Mouse (Mus musculus) gastrocnemius, adult 2 months (tissue): ENCODE data around the gene Dhx15. TPM values are rescaled to one million over a fixed set of nuclear protein-coding genes. Genes with fewer than 3 reads are reported as not detected.
A peak's percentile ranks its signal among the peaks of the same experiment; 100 is the strongest.

Experiments used
- DNase-seq: peaks from one replicate; pipeline ENCODE4 v3.0.0; 2022
- H3K27ac ChIP-seq: fragments of 200-600 bp; 2 replicates; pipeline ENCODE4 v1.8.1; 2022; ENCODE audit warnings: mild to moderate bottlenecking
- H3K4me3 ChIP-seq: fragments of 200-600 bp; 2 replicates; pipeline ENCODE4 v1.8.1; 2022; ENCODE audit warnings: mild to moderate bottlenecking, moderate library complexity
- CTCF ChIP-seq: fragments of 200-600 bp; IDR thresholded peaks from 2 replicates; pipeline ENCODE4 v1.8.1; 2022; ENCODE audit warnings: antibody characterized with exemption, mild to moderate bottlenecking, moderate library complexity
- intact Hi-C: fragments of 180-260 bp; cut with DNase I; formaldehyde crosslinking; loops from one replicate; pipeline ENCODE4 v1.15.1; 2025
- total RNA-seq, 2 experiments: library from RNA; stranded (reverse); gene quantifications; 2 replicates each; pipeline ENCODE4 v1.2.3; 2021

Gene Dhx15
- total RNA-seq, 2 experiments from 2014 or later: 41.0 to 45.7 TPM

DNA sequence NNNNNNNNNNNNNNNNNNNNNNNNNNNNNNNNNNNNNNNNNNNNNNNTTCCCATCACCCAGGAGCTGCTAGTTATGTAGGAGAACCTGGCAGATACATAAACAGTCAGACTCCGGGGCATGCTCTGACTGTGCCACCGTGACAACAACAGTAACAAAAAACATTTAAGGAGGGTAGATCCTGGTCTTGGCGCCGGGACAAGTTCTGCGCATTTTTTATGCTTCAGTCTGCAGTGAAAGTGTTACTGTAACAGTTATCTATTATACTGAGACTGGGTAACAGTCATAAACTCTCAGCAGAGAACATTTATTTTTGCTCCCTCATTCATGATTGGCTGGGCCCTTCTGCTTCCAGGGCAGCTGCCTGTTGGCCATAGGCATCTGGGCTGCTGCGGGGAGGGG is 27.9 kb upstream of the Dhx15 start:
- TF ChIP-seq CTCF: no peak
- intact Hi-C loops: no loop called here
- no peak for DNase-seq
- Histone ChIP-seq H3K27ac (peak overlapping the region; percentile 31; the same call in 1 of the 2 replicates), H3K4me3 (no peak overlapping the region)

DNA sequence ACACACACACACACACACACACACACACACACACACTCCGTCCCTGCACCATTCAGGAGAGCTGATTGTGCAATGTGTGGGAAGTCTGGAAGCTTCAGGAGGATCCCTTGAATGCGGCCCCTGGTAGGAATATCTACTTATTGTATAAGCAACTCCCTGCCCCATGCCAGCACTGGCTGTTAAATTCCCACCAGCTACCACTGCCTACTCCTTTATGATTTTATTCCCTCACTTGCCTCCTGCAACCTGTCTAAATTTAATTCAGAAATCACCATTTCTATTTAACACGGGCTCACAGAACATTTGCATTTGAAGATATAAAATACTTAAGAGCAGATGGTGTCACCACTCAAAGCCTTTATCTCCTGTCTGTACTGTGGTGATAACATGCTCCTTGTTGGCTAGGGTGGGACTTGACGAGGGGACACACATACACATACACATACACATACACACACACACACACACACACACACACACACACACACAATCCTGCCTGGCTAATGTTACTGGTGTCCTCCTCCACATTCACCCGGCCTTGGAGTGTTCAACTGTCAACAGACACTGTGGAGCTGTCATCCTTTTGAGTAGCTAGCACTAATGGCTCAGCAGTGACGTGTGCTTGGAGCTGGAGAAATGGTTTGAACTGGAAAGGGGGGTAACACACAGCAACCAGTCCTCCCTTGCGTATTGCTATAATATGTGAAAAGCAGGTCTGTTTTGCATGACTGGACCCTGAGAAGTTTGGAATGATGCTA is 23.0 kb upstream of the Dhx15 start:
- no peak overlapping the region for H3K4me3 ChIP-seq
- TF ChIP-seq CTCF: no peak
- intact Hi-C loops: no loop called here
- H3K27ac ChIP-seq: no peak overlapping the region
- no peak for DNase-seq

DNA sequence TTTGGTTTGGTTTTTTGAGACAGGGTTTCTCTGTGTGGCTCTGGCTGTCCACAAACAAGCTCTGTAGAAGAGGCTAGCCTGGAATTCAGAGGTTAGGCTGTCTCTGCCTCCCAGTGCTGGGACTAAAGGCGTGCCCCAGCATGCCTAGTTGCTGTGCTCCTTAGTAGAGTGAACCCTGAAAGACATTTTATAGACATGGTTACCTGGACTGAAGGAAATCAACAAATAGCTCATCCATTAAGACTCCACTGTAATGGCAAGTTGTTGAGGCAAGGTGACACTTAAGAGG is 810 bp upstream of the Dhx15 start:
- no peak for TF ChIP-seq CTCF
- no peak for DNase-seq
- Histone ChIP-seq H3K27ac (peak overlapping the region; percentile 98), H3K4me3 (peak overlapping the region; percentile 99)
- intact Hi-C loops: no loop called here

DNA sequence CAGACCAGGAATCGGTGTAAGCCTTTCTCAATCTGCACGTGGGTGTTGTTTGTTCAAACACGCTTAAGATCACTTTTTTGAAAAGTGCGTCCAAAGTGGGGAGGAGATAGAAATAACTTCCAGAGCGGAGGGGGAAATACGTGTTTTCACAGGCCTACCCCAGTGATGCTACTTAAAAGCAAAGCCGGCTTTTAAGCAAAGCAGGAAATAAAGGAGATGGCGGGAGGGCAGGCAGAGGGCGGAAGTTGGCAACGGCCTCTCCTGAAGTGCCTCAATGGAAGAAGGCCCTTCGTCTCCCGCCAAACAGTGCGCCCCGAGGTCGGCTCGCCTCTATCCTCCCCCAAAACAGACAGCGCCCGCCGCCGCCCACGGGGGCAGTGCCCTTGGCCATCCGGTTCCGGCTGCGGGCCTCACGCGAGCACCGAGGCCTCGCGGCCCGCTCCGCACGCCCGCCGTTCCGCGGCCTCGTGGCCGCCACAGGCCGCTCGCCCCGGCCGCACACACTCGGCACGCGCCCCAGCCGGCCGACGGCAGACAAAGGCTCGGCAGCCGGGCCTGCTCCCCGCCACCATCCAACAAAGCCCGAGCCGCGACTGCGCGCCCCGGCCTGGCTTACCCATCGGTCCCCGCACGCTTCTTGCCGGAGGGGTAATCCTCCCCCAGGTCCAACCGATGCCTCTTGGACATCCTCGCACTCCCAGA is 499 bp downstream of the Dhx15 start:
- peak overlapping the region; percentile 98 for H3K27ac ChIP-seq
- peak overlapping the region; percentile 99 for H3K4me3 ChIP-seq
- DNase-seq: peak; percentile 69
- no peak; the same call in 1 of the 2 replicates for TF ChIP-seq CTCF
- intact Hi-C loops: no loop called here

DNA sequence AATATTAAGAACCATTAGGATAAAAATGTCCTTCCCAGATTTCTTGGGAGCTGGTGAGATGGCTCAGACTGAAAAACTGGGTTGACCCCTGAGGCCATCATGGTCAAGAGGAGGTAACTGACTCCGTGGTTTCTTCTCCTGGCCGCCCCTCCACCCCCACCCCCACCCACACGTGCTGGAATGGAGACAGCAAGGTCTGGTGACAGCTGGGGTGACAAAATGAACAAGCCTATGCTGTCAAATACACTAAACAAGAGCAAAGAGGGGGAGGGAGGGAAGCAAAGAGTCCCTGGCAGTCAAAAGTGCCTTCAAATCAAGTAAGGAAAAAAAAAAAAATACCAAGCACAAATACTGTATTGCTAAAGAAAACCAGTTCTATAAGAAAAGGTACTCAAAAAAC is 2.1 kb downstream of the Dhx15 start:
- peak overlapping the region; percentile 99 for H3K4me3 ChIP-seq
- intact Hi-C loops: no loop called here
- no peak for DNase-seq
- no peak for TF ChIP-seq CTCF
- H3K27ac ChIP-seq: no peak overlapping the region

DNA sequence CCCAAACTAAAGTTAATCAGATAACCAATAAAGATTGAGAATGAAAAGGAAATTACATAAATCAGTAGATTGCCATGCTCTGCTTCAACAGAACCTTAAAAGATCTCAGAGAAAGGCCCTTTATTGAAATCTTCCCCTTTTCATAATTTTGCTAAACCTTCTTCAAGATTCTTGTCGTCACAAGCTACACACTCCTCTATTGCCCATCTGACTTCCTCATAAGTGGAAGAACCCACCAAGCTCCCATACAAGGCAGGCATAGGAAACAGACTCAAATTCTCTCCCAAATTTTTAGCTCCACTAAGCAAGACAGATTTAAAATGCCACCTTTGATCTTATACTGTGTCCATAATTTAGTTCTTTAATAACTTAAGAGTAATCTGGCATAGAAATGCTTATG is 13.0 kb downstream of the Dhx15 start:
- intact Hi-C loops: no loop called here
- TF ChIP-seq CTCF: no peak
- Histone ChIP-seq H3K27ac (no peak overlapping the region), H3K4me3 (no peak overlapping the region)
- DNase-seq: no peak

DNA sequence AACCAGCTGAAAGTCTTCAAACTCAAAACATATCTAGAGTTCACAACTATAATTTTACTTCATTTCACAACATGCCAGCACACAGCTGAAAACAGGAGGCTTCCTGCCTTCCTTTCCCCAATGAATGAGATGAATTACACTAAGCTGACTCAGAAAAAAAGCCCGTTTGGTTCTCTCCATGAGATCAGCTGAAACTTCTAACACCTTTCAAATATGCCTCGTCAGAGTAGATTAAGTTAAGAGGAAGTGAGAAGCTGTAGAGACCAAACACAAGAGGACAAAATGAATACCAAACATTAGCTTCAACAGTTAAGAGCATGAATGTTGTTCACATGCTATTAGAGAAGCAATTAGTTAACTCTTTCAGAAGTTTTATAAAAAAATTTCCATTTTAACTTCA is 21.8 kb downstream of the Dhx15 start:
- no peak overlapping the region for H3K4me3 ChIP-seq
- no peak for DNase-seq
- H3K27ac ChIP-seq: no peak overlapping the region
- no peak for TF ChIP-seq CTCF
- intact Hi-C loops: no loop called here

DNA sequence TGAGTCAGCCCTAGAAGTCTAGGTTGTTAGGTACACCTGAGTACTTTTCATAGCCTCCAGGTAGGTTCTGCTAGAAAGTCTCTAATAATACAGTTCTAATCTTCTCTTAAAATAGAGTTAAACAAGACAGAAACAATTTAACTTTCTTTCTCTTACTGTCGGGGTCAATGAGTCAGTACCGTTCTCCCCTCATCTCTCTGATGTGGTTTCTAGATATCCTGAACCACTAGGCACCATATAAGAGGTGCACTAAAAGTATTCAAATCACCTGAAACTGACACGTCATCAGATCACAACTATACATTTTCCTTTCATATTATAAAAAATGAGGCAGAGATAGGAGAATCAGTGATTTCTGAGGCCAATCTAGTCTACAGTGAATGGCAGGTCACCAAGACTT is 41.2 kb downstream of the Dhx15 start:
- intact Hi-C loops: no loop called here

DNA sequence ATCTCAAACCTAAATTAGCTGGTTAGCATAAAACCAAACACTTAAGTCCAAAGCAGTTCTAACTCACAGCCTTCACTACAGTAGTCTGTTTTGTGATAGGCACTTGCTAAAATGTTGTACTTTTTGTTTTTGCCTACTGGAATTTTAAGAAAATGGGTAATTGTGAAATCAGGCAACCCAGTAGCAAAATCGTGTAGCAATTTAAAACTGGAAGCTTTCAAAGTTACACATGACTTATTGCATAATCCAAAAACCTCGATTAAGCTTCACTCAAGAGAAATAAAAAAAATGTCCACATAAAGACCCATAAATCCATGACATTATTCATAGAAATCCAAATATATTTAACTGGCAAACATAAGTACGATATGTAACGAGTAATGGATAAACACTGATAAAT is 43.2 kb downstream of the Dhx15 start:
- intact Hi-C loops: no loop called here
- Histone ChIP-seq H3K4me3 (no peak overlapping the region), H3K27ac (peak overlapping the region; percentile 41)
- DNase-seq: no peak
- no peak for TF ChIP-seq CTCF

More for the DNA sequence above, 41.2 kb downstream of the Dhx15 start:
- no peak overlapping the region for H3K4me3 ChIP-seq
- no peak for DNase-seq
- H3K27ac ChIP-seq: no peak overlapping the region
- TF ChIP-seq CTCF: no peak

DNA sequence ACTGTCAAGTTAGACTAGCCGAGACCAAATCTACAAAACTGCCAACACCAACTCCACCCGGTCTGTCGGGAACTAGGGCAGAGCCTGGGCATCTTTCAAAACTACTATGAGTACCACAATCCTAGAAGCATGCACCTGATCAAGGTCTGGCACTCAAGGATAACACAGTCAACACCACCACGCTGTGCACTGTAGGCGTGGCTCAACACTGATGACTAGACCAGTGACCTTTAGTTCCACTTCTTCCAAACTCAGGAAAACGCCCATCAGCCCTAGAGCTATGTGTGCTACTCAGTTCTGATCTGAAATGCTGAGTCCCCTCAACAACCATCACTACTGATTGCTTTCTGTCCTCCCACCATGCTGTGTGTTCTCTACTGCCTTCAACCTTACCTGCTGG is 44.6 kb downstream of the Dhx15 start:
- H3K4me3 ChIP-seq: no peak overlapping the region
- TF ChIP-seq CTCF: no peak
- H3K27ac ChIP-seq: no peak overlapping the region
- DNase-seq: no peak
- intact Hi-C loops: no loop called here

DNA sequence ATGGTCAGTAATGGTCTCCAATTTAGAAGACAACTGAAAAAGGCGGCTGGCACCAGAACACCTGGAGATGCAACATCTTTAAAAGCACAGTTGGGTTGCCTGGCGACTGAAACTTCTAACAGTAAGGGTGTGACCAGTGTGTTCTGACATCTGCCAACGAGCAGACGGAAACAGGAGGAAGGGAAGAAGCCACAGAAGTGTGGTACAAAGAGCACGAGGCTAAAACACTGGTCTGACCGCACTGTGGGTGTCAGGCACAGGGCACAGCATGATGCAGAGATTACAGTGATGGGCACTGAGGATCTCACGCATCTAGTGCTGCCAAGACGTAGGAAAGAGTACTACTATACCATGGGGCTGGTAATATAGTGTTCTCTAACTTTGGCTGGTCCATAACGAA is 48.4 kb downstream of the Dhx15 start:
- Histone ChIP-seq H3K27ac (no peak overlapping the region), H3K4me3 (no peak overlapping the region)
- no peak for DNase-seq
- no peak for TF ChIP-seq CTCF
- intact Hi-C loops: no loop called here

DNA sequence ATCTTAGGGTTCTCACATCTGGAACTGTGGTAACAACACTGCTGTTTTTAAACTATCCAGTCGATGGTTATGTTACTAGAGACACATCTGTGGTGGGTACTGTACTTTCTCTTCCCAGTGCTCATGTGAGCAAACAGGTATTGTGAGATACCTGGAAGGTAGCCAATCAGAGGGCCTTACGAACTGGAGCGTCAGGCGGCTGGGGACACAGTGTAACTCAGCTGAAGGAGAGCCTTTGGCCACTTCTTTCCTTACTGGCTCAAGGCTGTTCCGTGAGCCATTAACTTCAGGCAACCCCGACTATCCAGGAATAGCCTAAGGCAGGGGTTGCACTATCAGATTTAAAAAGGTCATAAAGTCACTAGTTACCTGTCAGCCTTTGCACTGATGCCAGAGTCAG is 51.5 kb downstream of the Dhx15 start:
- intact Hi-C loops: loop anchor here (5.0 kb wide), 1 partner anchor 43 kb away; no protein-coding TSS in a partner anchor
- TF ChIP-seq CTCF: no peak
- DNase-seq: no peak
- no peak overlapping the region for H3K4me3 ChIP-seq
- no peak overlapping the region for H3K27ac ChIP-seq

DNA sequence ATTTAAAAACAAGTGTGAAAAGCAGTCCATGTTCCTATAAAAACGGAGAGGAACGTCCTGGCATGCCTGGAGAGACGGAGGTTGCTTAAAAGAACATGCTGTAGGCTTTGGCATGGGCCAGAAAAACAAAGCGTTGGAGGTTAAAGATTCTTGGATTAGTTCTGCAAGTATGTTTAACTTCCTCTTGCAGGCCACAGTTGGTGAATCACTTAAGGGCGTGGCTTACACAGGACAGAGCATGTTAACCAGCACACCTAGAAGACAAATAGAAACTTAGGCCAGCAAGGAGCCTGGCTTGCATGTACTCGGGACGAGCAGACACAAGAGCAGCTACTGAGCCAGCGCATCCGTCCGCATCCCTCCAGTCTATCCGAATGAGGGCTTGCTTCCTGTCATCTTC is 52.2 kb downstream of the Dhx15 start:
- intact Hi-C loops: loop anchor here (5.0 kb wide), 1 partner anchor 44 kb away; no protein-coding TSS in a partner anchor
- TF ChIP-seq CTCF: no peak
- Histone ChIP-seq H3K27ac (no peak overlapping the region), H3K4me3 (no peak overlapping the region)
- DNase-seq: no peak
